9 mouse cellular contexts compared by ENCODE assay signal in the genomic region with DNA sequence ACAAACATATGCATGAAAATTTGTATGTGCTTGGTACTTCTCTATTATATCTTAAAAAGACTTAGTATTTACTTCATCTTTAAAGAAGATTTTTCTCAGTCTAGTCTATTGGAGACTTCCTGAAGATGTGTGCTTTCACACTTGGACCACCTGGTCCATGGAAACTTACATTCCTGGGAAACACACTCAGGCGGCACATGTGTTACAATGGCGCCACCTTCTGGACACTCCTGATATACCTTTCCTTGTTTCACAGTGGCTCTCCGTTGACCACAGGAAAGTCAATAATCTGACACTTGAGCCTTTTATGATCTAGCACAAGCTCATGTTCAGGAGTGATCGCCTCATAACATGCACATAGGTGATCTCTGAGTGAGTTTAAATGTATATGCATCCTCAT.
DNase-seq lines count a peak whose midpoint lies in the region; ATAC-seq and TF ChIP-seq lines count a peak whose summit lies in the region.
"Had no signal": no experiment of that assay in that cellular context is flagged by ENCODE, and none has a peak within 500 bp of the region (broad histone marks: within the 10 kb centered on the region; RNA-seq: fewer than 3 reads in every experiment).

No protein-coding gene starts in this region.

- TF ChIP-seq EP300 in liver, postnatal 0 days (IDR thresholded peaks at IDR 0.05; ENCODE audit: low read depth), result no peak

- H3K27me3 ChIP-seq in liver, postnatal 0 days (ENCODE audit: insufficient read depth, low read length), result no peaks in the 10 kb centered on the region

- 1% methylated on average over 4 of the region's 4 CpGs for WGBS in liver, postnatal 0 days (ENCODE audit: insufficient replicate concordance)

- H3K4me1 ChIP-seq in liver, postnatal 0 days (ENCODE audit: insufficient read depth), result no peaks in the 10 kb centered on the region

- peak; percentile 75 for DNase-seq in urinary bladder, postnatal 14 days (ENCODE audit: low spot score)
- DNase-seq in urinary bladder, postnatal 10 days (ENCODE audit: low spot score), result no peak
- DNase-seq in embryo, embryonic 10.5 days (ENCODE audit: low spot score), result peak; percentile 88
- peak; percentile 50 to 77 for DNase-seq in kidney, postnatal 36 days
- DNase-seq in liver, postnatal 0 days, result peak; percentile 72
- DNase-seq in retina, embryonic 14.5 days (ENCODE audit: low spot score), result peak; percentile 86
- no peak for DNase-seq in B cell, adult 2 months

- H3K27ac ChIP-seq in liver, postnatal 0 days (ENCODE audit: low read depth), result no peak overlapping the region

- peak; percentile 85 for TF ChIP-seq CTCF in liver, postnatal 0 days (IDR thresholded peaks at IDR 0.05; ENCODE audit: low read depth)

- H3K4me3 ChIP-seq in liver, postnatal 0 days (ENCODE audit: low read depth, low read length), result no peak overlapping the region
- H3K4me3 ChIP-seq: erythroblast, embryonic 14.5 days had no signal

- no peak overlapping the region for H3K9ac ChIP-seq in liver, postnatal 0 days (replicated peaks)

- no peaks in the 10 kb centered on the region for H3K9me3 ChIP-seq in liver, postnatal 0 days (ENCODE audit: low read length)

- ATAC-seq in granulocyte monocyte progenitor cell, adult 5-6 weeks (replicated peaks; ENCODE audit: poor library complexity, severe bottlenecking), result peak; percentile 56
- ATAC-seq in liver, postnatal 0 days, result no peak

- H3K36me3 ChIP-seq in liver, postnatal 0 days (replicated peaks; ENCODE audit: insufficient read depth, low read length), result no peaks in the 10 kb centered on the region

- no peak overlapping the region for H3K4me2 ChIP-seq in liver, postnatal 0 days (ENCODE audit: low read depth, low read length)

Comparison
In these comparisons a context has a peak if more than half of its experiments do, and no peak if none do; other contexts are left out.
1. DNase-seq: peak in urinary bladder, postnatal 14 days (single experiment), embryo, embryonic 10.5 days (single experiment), kidney, postnatal 36 days (2 of 2), liver, postnatal 0 days (single experiment) and retina, embryonic 14.5 days (single experiment); none in urinary bladder, postnatal 10 days (single experiment) and B cell, adult 2 months (0 of 2).